Mouse (Mus musculus) testis, postnatal 10 days (tissue): ENCODE data around the gene Art4.

Source experiments
- DNase-seq: peaks from one replicate; pipeline ENCODE4 v3.0.0; 2021; ENCODE audit warnings: low spot score

The Art4 gene

GRCm38 (mm10) chr6:136827116-136827515 is 30.4 kb downstream of the Art4 start:
- DNase-seq = no peak

- DNase-seq = no peak
Measured at GRCm38 (mm10) chr6:136824987-136825386, 32.5 kb downstream of the Art4 start.

GRCm38 (mm10) chr6:136821086-136821485 is 36.4 kb downstream of the Art4 start:
- no peak for DNase-seq

GRCm38 (mm10) chr6:136820381-136820780 is 37.2 kb downstream of the Art4 start:
- DNase-seq = no peak

GRCm38 (mm10) chr6:136817549-136817948 is 40.0 kb downstream of the Art4 start:
- DNase-seq = no peak

- no peak for DNase-seq
Measured at GRCm38 (mm10) chr6:136816826-136817225, 40.7 kb downstream of the Art4 start.

GRCm38 (mm10) chr6:136815381-136815780 is 42.2 kb downstream of the Art4 start:
- no peak for DNase-seq

DNA sequence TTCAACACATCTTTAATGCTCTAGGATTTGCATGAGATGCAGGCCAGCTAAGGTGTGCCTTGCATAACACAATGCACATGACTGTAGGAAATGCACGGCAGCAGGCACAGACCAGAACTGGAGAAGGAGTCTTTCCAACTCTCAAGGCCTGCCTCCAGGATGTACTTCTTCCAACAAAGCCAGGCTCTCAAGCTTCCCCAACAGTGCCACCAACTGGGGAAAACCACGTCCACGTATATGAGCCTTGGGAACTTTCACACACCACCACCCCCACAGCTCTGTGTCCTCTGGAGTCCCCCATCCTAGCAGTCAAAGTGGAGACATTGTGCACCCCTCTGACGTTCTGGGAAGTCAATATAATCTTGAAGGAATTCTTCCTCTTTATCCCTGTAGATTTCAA is 44.4 kb downstream of the Art4 start:
- no peak for DNase-seq

DNA sequence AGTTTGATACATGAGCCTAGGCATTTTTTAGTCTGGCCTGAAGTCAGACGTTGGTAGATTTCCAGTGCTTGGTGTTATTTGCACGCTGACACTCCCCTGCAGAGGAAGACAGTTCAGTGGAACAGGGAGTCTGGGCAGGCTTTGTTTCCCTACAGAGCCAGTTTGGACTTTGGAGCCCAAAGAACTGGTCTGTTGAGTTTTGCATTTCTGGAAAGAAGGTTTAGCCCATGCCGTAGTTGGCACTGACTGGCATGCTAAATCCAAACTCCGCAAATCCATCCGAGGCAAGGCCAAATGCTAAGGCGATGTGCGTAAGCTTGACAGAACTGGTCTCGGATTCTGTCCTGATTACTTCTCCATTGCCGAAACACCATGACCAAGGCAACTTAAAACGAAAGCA is 46.3 kb downstream of the Art4 start:
- no peak for DNase-seq

- no peak for DNase-seq
Measured at GRCm38 (mm10) chr6:136809673-136810072, 47.9 kb downstream of the Art4 start.

GRCm38 (mm10) chr6:136809077-136809476 is 48.5 kb downstream of the Art4 start:
- no peak for DNase-seq

DNA sequence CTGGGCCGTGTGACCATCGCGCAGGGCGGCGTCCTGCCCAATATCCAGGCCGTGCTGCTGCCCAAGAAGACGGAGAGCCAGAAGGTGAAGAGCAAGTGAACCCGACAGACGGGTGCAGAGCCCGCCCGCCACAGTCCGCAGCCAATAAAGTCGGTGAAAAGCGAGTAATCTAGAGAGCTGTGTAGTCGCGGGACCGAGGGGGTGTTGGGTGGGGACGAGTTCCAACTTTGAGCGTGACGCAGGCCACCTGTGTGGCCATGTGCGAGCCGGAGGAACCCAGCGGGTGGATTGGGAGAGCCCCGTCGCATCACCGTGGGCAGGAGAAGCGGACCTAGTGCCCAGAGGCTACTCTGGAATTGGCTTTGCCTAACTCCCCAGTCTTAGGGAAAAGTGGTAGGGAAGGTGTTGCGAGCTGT is 48.9 kb downstream of the Art4 start:
- DNase-seq = peak; percentile 59

- DNase-seq = peak; percentile 99
Measured at GRCm38 (mm10) chr6:136808014-136808417, 49.5 kb downstream of the Art4 start, which contains the start of gene H2afj. H2afj (plus strand) TSS chr6:136808244.

DNA sequence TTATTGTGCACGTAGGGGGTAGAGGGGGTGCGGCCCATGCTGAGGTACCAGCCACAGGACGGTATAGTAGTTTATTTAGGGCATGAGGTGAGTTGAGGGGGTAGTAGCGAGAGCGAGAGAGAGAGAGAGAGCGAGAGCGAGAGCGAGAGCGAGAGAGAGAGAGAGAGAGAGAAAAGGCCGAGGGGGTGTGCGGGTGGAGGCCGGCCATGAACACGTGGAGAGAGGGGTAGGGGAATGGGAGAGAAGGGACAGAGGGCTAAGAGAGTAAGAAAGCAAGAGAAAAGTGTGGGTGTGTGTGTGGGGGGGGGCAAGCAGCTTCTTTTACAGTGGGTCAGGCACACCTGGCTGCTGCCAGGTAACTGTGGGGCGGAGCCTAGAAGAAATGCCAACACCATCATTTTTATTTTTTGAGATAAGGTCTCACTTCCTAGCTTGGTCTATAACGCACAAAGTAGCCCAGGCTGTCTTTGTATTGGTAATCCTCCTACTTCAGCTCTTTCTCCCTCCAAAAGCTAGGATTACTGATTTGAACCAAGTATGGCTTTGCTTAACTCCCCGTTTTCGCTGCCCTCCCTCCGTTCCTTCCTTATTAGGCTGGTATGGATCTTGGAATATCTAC is 50.0 kb downstream of the Art4 start:
- no peak for DNase-seq

- DNase-seq = no peak
Measured at GRCm38 (mm10) chr6:136806819-136807218, 50.7 kb downstream of the Art4 start.

GRCm38 (mm10) chr6:136805409-136805775 is 52.1 kb downstream of the Art4 start:
- no peak for DNase-seq

GRCm38 (mm10) chr6:136804705-136805408 is 52.7 kb downstream of the Art4 start:
- DNase-seq = no peak

DNA sequence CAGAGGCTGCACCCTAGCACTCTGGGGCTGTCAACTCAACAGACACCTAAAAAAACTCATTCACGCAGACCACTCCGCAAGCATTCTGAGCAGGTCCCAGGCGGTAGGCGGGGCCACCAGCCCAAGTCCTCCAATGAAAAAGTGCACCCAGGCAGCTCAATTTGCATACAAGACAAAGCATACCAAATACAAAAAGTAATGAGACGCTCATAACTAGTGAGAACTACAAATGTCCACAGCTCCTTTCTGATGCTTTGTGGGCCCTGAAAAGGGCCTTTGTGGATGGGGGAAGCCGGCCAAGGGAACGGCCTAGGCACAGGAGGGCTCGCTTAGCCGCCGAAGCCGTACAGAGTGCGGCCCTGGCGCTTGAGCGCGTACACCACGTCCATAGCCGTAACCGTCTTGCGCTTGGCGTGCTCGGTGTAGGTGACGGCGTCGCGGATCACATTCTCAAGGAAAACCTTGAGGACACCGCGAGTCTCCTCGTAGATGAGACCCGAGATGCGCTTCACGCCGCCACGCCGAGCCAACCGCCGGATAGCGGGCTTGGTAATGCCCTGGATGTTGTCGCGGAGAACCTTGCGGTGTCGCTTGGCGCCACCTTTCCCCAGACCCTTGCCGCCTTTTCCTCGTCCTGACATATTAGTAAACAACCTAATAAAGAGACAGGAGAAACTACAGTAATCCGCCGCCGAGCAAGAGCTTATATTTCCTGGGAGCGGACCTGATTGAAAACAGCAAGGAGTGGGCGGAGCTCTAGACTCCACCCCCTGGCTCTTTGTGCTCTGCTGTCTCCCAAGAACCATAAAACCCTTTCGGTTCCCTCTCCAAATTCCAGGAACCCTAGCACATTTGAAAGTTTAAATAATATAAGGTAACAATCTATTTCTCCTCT is 53.5 kb downstream of the Art4 start, which contains the start of gene Hist4h4:
TSS of gene Hist4h4 (minus strand) at position 677 of the 895 bp plus-strand sequence.
- peak; percentile 98 for DNase-seq

DNA sequence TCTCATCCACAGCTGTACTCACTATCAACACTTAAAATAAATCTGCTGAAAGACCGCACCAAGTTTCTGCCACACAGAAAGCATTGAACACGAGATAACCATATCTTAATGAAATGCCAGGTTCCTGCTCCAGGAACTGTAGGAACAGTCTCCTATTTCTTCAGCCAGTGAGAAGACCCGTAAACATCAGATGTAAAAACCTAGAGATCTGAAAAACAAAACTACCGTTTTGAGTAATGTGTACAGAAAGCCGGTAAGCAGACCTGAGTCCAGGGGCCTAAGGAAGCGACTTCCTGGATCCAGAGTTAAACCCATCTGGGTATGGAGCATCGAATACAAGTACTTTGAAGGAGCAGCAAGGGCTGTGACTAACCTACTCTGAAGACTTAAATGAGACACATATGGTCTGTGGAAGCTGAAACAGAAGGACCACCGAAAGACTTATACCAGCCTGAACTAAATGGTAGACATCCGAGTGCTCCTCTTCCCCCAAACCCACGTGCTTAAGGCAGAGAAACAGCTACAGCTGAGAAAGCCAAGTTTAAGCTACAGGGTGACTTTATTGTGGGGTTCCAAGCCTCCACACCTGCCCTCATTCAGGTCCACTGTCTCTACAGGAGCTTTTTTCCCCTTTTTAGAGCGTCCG is 54.3 kb downstream of the Art4 start:
- no peak for DNase-seq

GRCm38 (mm10) chr6:136801274-136801673 is 56.3 kb downstream of the Art4 start:
- DNase-seq = no peak

- DNase-seq = no peak
Measured at GRCm38 (mm10) chr6:136800710-136801109, 56.8 kb downstream of the Art4 start.
